Comparison of ENCODE assay signal across 22 mouse cellular contexts in the genomic region with DNA sequence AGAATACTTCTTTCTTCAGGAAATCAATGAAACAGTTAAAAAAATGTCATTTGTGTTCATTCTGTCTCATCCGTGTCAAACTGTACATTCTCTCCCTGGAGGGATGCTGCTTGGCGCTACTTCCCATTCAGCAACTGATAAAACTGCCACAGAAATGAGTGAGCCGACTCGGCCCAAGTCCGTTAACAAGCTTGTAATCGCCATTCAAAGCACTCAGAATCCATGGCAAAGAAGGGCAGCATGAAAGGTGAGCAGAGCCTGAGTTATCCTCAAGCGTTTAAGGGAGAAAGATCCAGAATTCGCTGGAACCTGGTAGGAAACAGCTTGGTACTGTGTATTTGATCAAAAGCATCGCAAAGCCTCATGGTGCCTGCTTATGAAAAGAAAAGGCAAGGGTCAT.
DNase-seq lines count a peak whose midpoint lies in the region; ATAC-seq and TF ChIP-seq lines count a peak whose summit lies in the region.
"Had no signal": no experiment of that assay in that cellular context is flagged by ENCODE, and none has a peak within 500 bp of the region (broad histone marks: within the 10 kb centered on the region; RNA-seq: fewer than 3 reads in every experiment).

No protein-coding gene starts in this region.

- peak; percentile 21 for DNase-seq in hindbrain, embryonic 11.5 days (ENCODE audit: low spot score)
- DNase-seq in hindbrain, embryonic 10.5 days (ENCODE audit: low spot score), result no peak
- DNase-seq in brain, embryonic 14.5 days (ENCODE audit: low read depth), result peak; percentile 75
- no peak for DNase-seq in kidney, postnatal 36 days
- DNase-seq in liver, postnatal 0 days, result no peak
- no peak for DNase-seq in thymus, adult 2 months
- DNase-seq: adrenal gland, postnatal 14 days; B cell, adult 2 months; cerebellum, adult 2 months; heart, adult 11 months; kidney, adult 11 months; kidney, postnatal 10 days; lung, embryonic 14.5 days; right cerebral cortex, adult 18-20 months; thymus, postnatal 14 days had no signal

- ATAC-seq in hindbrain, embryonic 11.5 days (ENCODE audit: low FRiP score), result no peak
- ATAC-seq in hindbrain, embryonic 15.5 days (ENCODE audit: low FRiP score, low read depth), result no peak
- no peak for ATAC-seq in neural tube, embryonic 13.5 days (ENCODE audit: low read depth)
- no peak for ATAC-seq in liver, postnatal 0 days
- ATAC-seq: activated CD4-positive, CD25-positive, alpha-beta regulatory T cell, adult 4 months; forebrain, embryonic 15.5 days; Patski had no signal

- WGBS in hindbrain, embryonic 11.5 days, result 74% methylated on average over 9 of the region's 9 CpGs
- WGBS in hindbrain, embryonic 10.5 days, result 67% methylated on average over 9 of the region's 9 CpGs
- WGBS in hindbrain, embryonic 15.5 days, result 43% methylated on average over 9 of the region's 9 CpGs
- 40% methylated on average over 9 of the region's 9 CpGs for WGBS in neural tube, embryonic 13.5 days
- 71% methylated on average over 9 of the region's 9 CpGs for WGBS in liver, postnatal 0 days (ENCODE audit: insufficient replicate concordance)
- 93% methylated on average over 9 of the region's 9 CpGs for WGBS in thymus, adult 2 months

- no peak for TF ChIP-seq POLR2A in brain, embryonic 14.5 days (IDR thresholded peaks at IDR 0.05; ENCODE audit: borderline replicate concordance, extremely low read depth, insufficient read depth, insufficient read length, poor library complexity, severe bottlenecking)
- no peak for TF ChIP-seq POLR2A in thymus, adult 2 months (IDR thresholded peaks at IDR 0.05; ENCODE audit: control insufficient read depth, extremely low read depth, insufficient read depth, low read length, poor library complexity)

- H3K36me3 ChIP-seq in hindbrain, embryonic 11.5 days (ENCODE audit: control insufficient read depth, insufficient read depth, low read length), result no peaks in the 10 kb centered on the region
- H3K36me3 ChIP-seq in hindbrain, embryonic 10.5 days, result no peaks in the 10 kb centered on the region
- no peaks in the 10 kb centered on the region for H3K36me3 ChIP-seq in hindbrain, embryonic 15.5 days
- no peaks in the 10 kb centered on the region for H3K36me3 ChIP-seq in neural tube, embryonic 13.5 days
- H3K36me3 ChIP-seq in liver, postnatal 0 days (replicated peaks; ENCODE audit: insufficient read depth, low read length), result no peaks in the 10 kb centered on the region
- H3K36me3 ChIP-seq in thymus, adult 2 months (ENCODE audit: control insufficient read depth, insufficient read depth, low read length), result no peaks in the 10 kb centered on the region
- H3K36me3 ChIP-seq: forebrain, embryonic 15.5 days; heart, embryonic 15.5 days had no signal

- no peaks in the 10 kb centered on the region for H3K4me1 ChIP-seq in hindbrain, embryonic 11.5 days (replicated peaks; ENCODE audit: control insufficient read depth, insufficient read depth, low read length)
- H3K4me1 ChIP-seq in hindbrain, embryonic 10.5 days (replicated peaks), result peaks cover 3% of the 10 kb centered on the region; the same call in 1 of the 2 replicates
- H3K4me1 ChIP-seq in hindbrain, embryonic 15.5 days (replicated peaks), result peaks cover 6% of the 10 kb centered on the region; the same call in 1 of the 2 replicates
- peaks cover 11% of the 10 kb centered on the region for H3K4me1 ChIP-seq in neural tube, embryonic 13.5 days (replicated peaks)
- no peaks in the 10 kb centered on the region for H3K4me1 ChIP-seq in liver, postnatal 0 days (ENCODE audit: insufficient read depth)
- no peaks in the 10 kb centered on the region for H3K4me1 ChIP-seq in thymus, adult 2 months (replicated peaks; ENCODE audit: control insufficient read depth, insufficient read depth, low read length)
- H3K4me1 ChIP-seq: forebrain, embryonic 15.5 days had no signal

- TF ChIP-seq CTCF in brain, embryonic 14.5 days (IDR thresholded peaks at IDR 0.05; ENCODE audit: borderline replicate concordance, extremely low read depth, insufficient read depth, insufficient read length), result no peak
- no peak for TF ChIP-seq CTCF in liver, postnatal 0 days (IDR thresholded peaks at IDR 0.05; ENCODE audit: low read depth)
- TF ChIP-seq CTCF in thymus, adult 2 months (IDR thresholded peaks at IDR 0.05; ENCODE audit: borderline replicate concordance, control insufficient read depth, extremely low read depth, insufficient read depth, low read length, poor library complexity), result no peak

- no peak overlapping the region for H3K4me2 ChIP-seq in hindbrain, embryonic 11.5 days (replicated peaks; ENCODE audit: low read depth, low read length)
- H3K4me2 ChIP-seq in hindbrain, embryonic 15.5 days, result peak overlapping the region; percentile 14
- H3K4me2 ChIP-seq in neural tube, embryonic 13.5 days, result peak overlapping the region; percentile 38
- H3K4me2 ChIP-seq in liver, postnatal 0 days (ENCODE audit: low read depth, low read length), result no peak overlapping the region
- H3K4me2 ChIP-seq: forebrain, embryonic 15.5 days; heart, embryonic 15.5 days; lung, embryonic 14.5 days had no signal

- no peaks in the 10 kb centered on the region for H3K27me3 ChIP-seq in hindbrain, embryonic 11.5 days (ENCODE audit: control insufficient read depth, insufficient read depth, low read length)
- no peaks in the 10 kb centered on the region for H3K27me3 ChIP-seq in hindbrain, embryonic 10.5 days (ENCODE audit: insufficient read depth, poor library complexity, severe bottlenecking)
- no peaks in the 10 kb centered on the region for H3K27me3 ChIP-seq in hindbrain, embryonic 15.5 days
- H3K27me3 ChIP-seq in neural tube, embryonic 13.5 days, result no peaks in the 10 kb centered on the region
- H3K27me3 ChIP-seq in liver, postnatal 0 days (ENCODE audit: insufficient read depth, low read length), result no peaks in the 10 kb centered on the region
- H3K27me3 ChIP-seq in thymus, adult 2 months (ENCODE audit: control insufficient read depth, insufficient read depth, low read length), result no peaks in the 10 kb centered on the region
- H3K27me3 ChIP-seq: forebrain, embryonic 15.5 days; heart, embryonic 15.5 days had no signal

- H3K9ac ChIP-seq in hindbrain, embryonic 11.5 days (ENCODE audit: low read depth, low read length), result no peak overlapping the region
- no peak overlapping the region for H3K9ac ChIP-seq in hindbrain, embryonic 15.5 days
- H3K9ac ChIP-seq in neural tube, embryonic 13.5 days, result peak overlapping the region; percentile 45; the same call in 1 of the 2 replicates
- H3K9ac ChIP-seq in liver, postnatal 0 days (replicated peaks), result no peak overlapping the region
- H3K9ac ChIP-seq: forebrain, embryonic 15.5 days; heart, embryonic 15.5 days; lung, embryonic 14.5 days had no signal

- no peak for TF ChIP-seq EP300 in liver, postnatal 0 days (IDR thresholded peaks at IDR 0.05; ENCODE audit: low read depth)

- no peaks in the 10 kb centered on the region for H3K9me3 ChIP-seq in hindbrain, embryonic 11.5 days (ENCODE audit: control insufficient read depth, low read length)
- peaks cover 3% of the 10 kb centered on the region; the same call in 1 of the 2 replicates for H3K9me3 ChIP-seq in hindbrain, embryonic 10.5 days
- no peaks in the 10 kb centered on the region for H3K9me3 ChIP-seq in hindbrain, embryonic 15.5 days
- no peaks in the 10 kb centered on the region for H3K9me3 ChIP-seq in neural tube, embryonic 13.5 days
- H3K9me3 ChIP-seq in liver, postnatal 0 days (ENCODE audit: low read length), result no peaks in the 10 kb centered on the region
- H3K9me3 ChIP-seq: heart, embryonic 15.5 days had no signal

- H3K27ac ChIP-seq in hindbrain, embryonic 11.5 days (ENCODE audit: low read depth, low read length), result no peak overlapping the region
- H3K27ac ChIP-seq in hindbrain, embryonic 10.5 days, result no peak overlapping the region
- H3K27ac ChIP-seq in hindbrain, embryonic 15.5 days (replicated peaks), result no peak overlapping the region
- H3K27ac ChIP-seq in neural tube, embryonic 13.5 days (replicated peaks), result peak overlapping the region; percentile 35; the same call in 1 of the 2 replicates
- no peak overlapping the region for H3K27ac ChIP-seq in liver, postnatal 0 days (ENCODE audit: low read depth)
- H3K27ac ChIP-seq in thymus, adult 2 months (ENCODE audit: control insufficient read depth, insufficient read depth, low read length), result no peak overlapping the region
- H3K27ac ChIP-seq: forebrain, embryonic 15.5 days; heart, embryonic 15.5 days; macrophage had no signal

- no peak overlapping the region for H3K4me3 ChIP-seq in hindbrain, embryonic 11.5 days (ENCODE audit: low read depth, low read length)
- H3K4me3 ChIP-seq in hindbrain, embryonic 10.5 days, result no peak overlapping the region
- H3K4me3 ChIP-seq in hindbrain, embryonic 15.5 days, result no peak overlapping the region
- H3K4me3 ChIP-seq in neural tube, embryonic 13.5 days, result no peak overlapping the region
- no peak overlapping the region for H3K4me3 ChIP-seq in liver, postnatal 0 days (ENCODE audit: low read depth, low read length)
- H3K4me3 ChIP-seq in thymus, adult 2 months (ENCODE audit: control insufficient read depth, insufficient read depth, low read length), result no peak overlapping the region
- H3K4me3 ChIP-seq: forebrain, embryonic 15.5 days; heart, embryonic 15.5 days had no signal

Comparison
In these comparisons a context has a peak if more than half of its experiments do, and no peak if none do; other contexts are left out.
1. DNase-seq: peak in hindbrain, embryonic 11.5 days (single experiment) and brain, embryonic 14.5 days (single experiment); none in hindbrain, embryonic 10.5 days (single experiment), kidney, postnatal 36 days (0 of 2), liver, postnatal 0 days (single experiment) and thymus, adult 2 months (single experiment).
2. H3K4me2 ChIP-seq: peak in hindbrain, embryonic 15.5 days (single experiment) and neural tube, embryonic 13.5 days (single experiment); none in hindbrain, embryonic 11.5 days (single experiment) and liver, postnatal 0 days (single experiment).